Mouse (Mus musculus) stomach, postnatal 0 days (tissue): ENCODE measurements at regions not wholly inside any gene's neighbourhood (a gene's known extent, or its start where the extent isn't known, plus 50 kb on each side); places are given as distances from the start of the nearest gene placed in this dataset.

ENCODE experiments used
- CTCF ChIP-seq: IDR thresholded peaks from 2 replicates; pipeline ENCODE4 v1.5.1; 2016; ENCODE audit warnings: antibody characterized with exemption, low read depth, mild to moderate bottlenecking, moderate library complexity
- EP300 ChIP-seq: optimal IDR thresholded peaks from 2 replicates; pipeline ENCODE3; 2016; ENCODE audit warnings: antibody characterized with exemption

DNA sequence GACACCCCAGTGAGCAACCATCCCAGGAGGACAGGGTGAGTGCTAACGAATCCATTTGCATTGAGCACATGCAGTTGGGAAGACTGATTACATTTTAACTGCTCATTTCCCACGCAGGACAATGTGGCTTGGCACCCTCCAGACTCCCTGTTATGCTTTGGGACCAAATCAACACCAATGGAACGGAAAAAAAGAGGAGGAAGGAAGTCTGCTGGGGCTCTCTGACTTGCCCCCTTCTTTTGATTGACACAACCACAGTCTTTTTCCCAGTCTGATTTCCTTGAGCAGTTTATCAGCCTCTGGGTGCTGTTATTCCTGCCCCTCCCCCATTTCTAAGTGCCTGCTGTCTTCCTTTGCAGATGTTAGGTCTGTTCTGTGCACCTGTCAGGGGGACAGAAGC, 321.0 kb downstream of the Rps15a start:
- TF ChIP-seq CTCF (no peak), EP300 (no peak)
